Mouse (Mus musculus): Measurements from ENCODE around the gene Actb. TPM values are rescaled to one million over a fixed set of nuclear protein-coding genes. Genes with fewer than 3 reads are reported as not detected.

The Actb gene
- total and polyA plus RNA-seq, 3 experiments: 1,403 to 4,417 (median 3,042) TPM

- no peak overlapping the region for H3K4me3 ChIP-seq (ENCODE audit: control insufficient read depth in 1 of 2, insufficient read depth in 1 of 2, low read depth in 2 of 2, low read length in 2 of 2)
- no peak overlapping the region for H3K27ac ChIP-seq (ENCODE audit: control insufficient read depth, low read depth, low read length)
- no peaks in the 10 kb centered on the region for H3K79me2 ChIP-seq (ENCODE audit: control insufficient read depth, insufficient read depth, low read length, poor library complexity)
- H3K9ac ChIP-seq (ENCODE audit: control insufficient read depth, low read depth, low read length, poor library complexity, severe bottlenecking): no peak overlapping the region
- no peaks in the 10 kb centered on the region for H3K27me3 ChIP-seq (ENCODE audit: control insufficient read depth in 1 of 2, insufficient read depth in 2 of 2, low read length in 2 of 2)
- TF ChIP-seq POLR2AphosphoS5 (IDR thresholded peaks at IDR 0.05; ENCODE audit: borderline replicate concordance, low read depth, low read length) (no peak), EP300 (IDR thresholded peaks at IDR 0.05; ENCODE audit: low read depth in 1 of 2, low read length in 2 of 2) (no peak), NRF1 (IDR thresholded peaks at IDR 0.05; ENCODE audit: insufficient read depth, low read depth, low read length, poor library complexity, severe bottlenecking) (no peak), MYB (IDR thresholded peaks at IDR 0.05; ENCODE audit: low read depth, low read length) (no peak), POLR2A (IDR thresholded peaks at IDR 0.05; ENCODE audit: control insufficient read depth in 1 of 2, insufficient read depth in 1 of 2, low read depth in 1 of 2, low read length in 2 of 2, poor library complexity in 1 of 2) (no peak), TAL1 (IDR thresholded peaks at IDR 0.05; ENCODE audit: low read length) (no peak), MEF2A (IDR thresholded peaks at IDR 0.05; ENCODE audit: extremely low read depth, insufficient replicate concordance, low read depth, low read length, poor library complexity, severe bottlenecking) (no peak), CTCF (IDR thresholded peaks at IDR 0.05 in 2 of 3, conservative IDR thresholded peaks at IDR 0.05 in 1 of 3; ENCODE audit: control insufficient read depth in 1 of 3, insufficient read depth in 1 of 3, low read depth in 2 of 3, low read length in 3 of 3, poor library complexity in 1 of 3, severe bottlenecking in 1 of 3) (no peak), ELF1 (IDR thresholded peaks at IDR 0.05; ENCODE audit: low read depth, low read length) (no peak), E2F4 (IDR thresholded peaks at IDR 0.05; ENCODE audit: borderline replicate concordance, low read depth, low read length) (no peak), BHLHE40 (IDR thresholded peaks at IDR 0.05; ENCODE audit: borderline replicate concordance, low read depth, low read length) (no peak), TCF12 (IDR thresholded peaks at IDR 0.05; ENCODE audit: low read depth, low read length) (no peak), MAFK (IDR thresholded peaks at IDR 0.05; ENCODE audit: borderline replicate concordance, low read depth, low read length) (no peak), CHD2 (IDR thresholded peaks at IDR 0.05; ENCODE audit: low read length) (no peak), MXI1 (IDR thresholded peaks at IDR 0.05; ENCODE audit: low read depth, low read length) (no peak), USF1 (IDR thresholded peaks at IDR 0.05; ENCODE audit: low read depth, low read length) (no peak), POLR2AphosphoS2 (IDR thresholded peaks at IDR 0.05; ENCODE audit: low read length) (no peak)
- no peak for DNase-seq (ENCODE audit: low read depth, low spot score)
- H3K9me3 ChIP-seq (replicated peaks; ENCODE audit: insufficient read depth, low read length): no peaks in the 10 kb centered on the region
- peaks cover 0 to 10% of the 10 kb centered on the region in 2 experiments; a peak in 2 of 4 replicates for H3K36me3 ChIP-seq (ENCODE audit: control insufficient read depth in 1 of 2, insufficient read depth in 2 of 2, low read length in 2 of 2)
- peaks cover 5 to 19% of the 10 kb centered on the region in 2 experiments; a peak in 3 of 4 replicates for H3K4me1 ChIP-seq (ENCODE audit: control insufficient read depth in 1 of 2, insufficient read depth in 2 of 2, low read length in 2 of 2)
These were observed 8.7 kb upstream of the Actb start for GRCm38 (mm10) chr5:142915231-142915630.

- peaks cover 2% of the 10 kb centered on the region; the same call in 1 of the 2 replicates for H3K79me2 ChIP-seq (ENCODE audit: control insufficient read depth, insufficient read depth, low read length, poor library complexity)
- peaks cover 0 to 25% of the 10 kb centered on the region in 2 experiments; a peak in 2 of 4 replicates for H3K36me3 ChIP-seq (ENCODE audit: control insufficient read depth in 1 of 2, insufficient read depth in 2 of 2, low read length in 2 of 2)
- peaks cover 11 to 36% of the 10 kb centered on the region in 2 experiments for H3K4me1 ChIP-seq (ENCODE audit: control insufficient read depth in 1 of 2, insufficient read depth in 2 of 2, low read length in 2 of 2)
- H3K9me3 ChIP-seq (replicated peaks; ENCODE audit: insufficient read depth, low read length): no peaks in the 10 kb centered on the region
- no peak for DNase-seq (ENCODE audit: low read depth, low spot score)
- no peaks in the 10 kb centered on the region for H3K27me3 ChIP-seq (ENCODE audit: control insufficient read depth in 1 of 2, insufficient read depth in 2 of 2, low read length in 2 of 2)
- TF ChIP-seq POLR2AphosphoS5 (IDR thresholded peaks at IDR 0.05; ENCODE audit: borderline replicate concordance, low read depth, low read length): no peak
- 0 out of 2 replicates have a peak, but pooled peaks have one; percentile 28 for TF ChIP-seq GATA1 (IDR thresholded peaks at IDR 0.05; ENCODE audit: low read depth, low read length)
- no peak overlapping the region for H3K9ac ChIP-seq (ENCODE audit: control insufficient read depth, low read depth, low read length, poor library complexity, severe bottlenecking)
- no peak overlapping the region for H3K4me3 ChIP-seq (ENCODE audit: control insufficient read depth in 1 of 2, insufficient read depth in 1 of 2, low read depth in 2 of 2, low read length in 2 of 2)
- H3K27ac ChIP-seq (ENCODE audit: control insufficient read depth, low read depth, low read length): no peak overlapping the region
These were observed 6.2 kb upstream of the Actb start for GRCm38 (mm10) chr5:142912739-142913138.

Data from MEL (cell line).